Mouse (Mus musculus) forebrain, embryonic 16.5 days (tissue): Measurements from ENCODE around the gene Myo10. TPM values are rescaled to one million over a fixed set of nuclear protein-coding genes. Genes with fewer than 3 reads are reported as not detected.

Experiments
- ATAC-seq: fragments of 200-750 bp; cut with Nextera tagmentation; 2 replicates; pipeline ENCODE4 v1.8.0; 2017; ENCODE audit warnings: mild to moderate bottlenecking, moderate library complexity
- H3K27ac ChIP-seq: fragments of 300-500 bp; sonication (generic); 2 replicates; pipeline ENCODE4 v1.5.1; 2014; ENCODE audit warnings: low read length, control low read depth
- H3K27me3 ChIP-seq: fragments of 300-500 bp; sonication (generic); replicated peaks from 2 replicates; pipeline ENCODE4 v1.6.1; 2014; ENCODE audit warnings: low read length; ENCODE audit not compliant: control insufficient read depth, insufficient read depth
- H3K36me3 ChIP-seq: fragments of 300-500 bp; sonication (generic); 2 replicates; pipeline ENCODE4 v1.6.1; 2014; ENCODE audit not compliant: control insufficient read depth, insufficient read depth
- H3K4me1 ChIP-seq: fragments of 300-500 bp; sonication (generic); replicated peaks from 2 replicates; pipeline ENCODE4 v1.6.1; 2014; ENCODE audit warnings: low read length; ENCODE audit not compliant: control insufficient read depth, insufficient read depth
- H3K4me2 ChIP-seq: fragments of 300-500 bp; sonication (generic); 2 replicates; pipeline ENCODE4 v1.6.1; 2014; ENCODE audit warnings: mild to moderate bottlenecking, low read length, control low read depth
- H3K4me3 ChIP-seq: fragments of 300-500 bp; sonication (generic); replicated peaks from 2 replicates; pipeline ENCODE4 v1.5.1; 2014; ENCODE audit warnings: mild to moderate bottlenecking, low read length, control low read depth
- H3K9ac ChIP-seq: fragments of 300-500 bp; sonication (generic); replicated peaks from 2 replicates; pipeline ENCODE4 v1.6.1; 2014; ENCODE audit warnings: low read depth, low read length, control low read depth
- H3K9me3 ChIP-seq: fragments of 300-500 bp; sonication (generic); 2 replicates; pipeline ENCODE4 v1.6.1; 2016; ENCODE audit warnings: low read length; ENCODE audit not compliant: control insufficient read depth
- WGBS: fragments of 180-500 bp; shearing (Covaris S2); extraction: QIAGEN DNeasy Blood & Tissue Kit; methylation state at CpG from one replicate; pipeline ENCODE4 v1.1.7; 2014; 5-methylcytosine and 5-hydroxymethylcytosine counted together
- polyA plus RNA-seq: library from polyadenylated mRNA; unstranded; fragments of >200 nt; fragmentation: Nextera tagmentation; extraction: Ambion mirVana; gene quantifications from 2 replicates; pipeline ENCODE4 v1.2.1, GENCODE M21; 2015

Myo10 gene
- polyA plus RNA-seq, 1 experiment from 2014 or later: 38.4 TPM

GRCm38 (mm10) chr15:25736531-25736930 lies 114.2 kb downstream of the Myo10 start:
- H3K9ac ChIP-seq: no peak overlapping the region
- ATAC-seq: no peak
- whole genome bisulfite sequencing: 56% methylated on average over 6 of the region's 6 CpGs

GRCm38 (mm10) chr15:25740271-25740670 lies 117.9 kb downstream of the Myo10 start:
- Histone ChIP-seq H3K9ac (no peak overlapping the region), H3K36me3 (0 out of 2 replicates have a peak, but pooled peaks cover 2% of the 10 kb centered on the region), H3K4me3 (no peak overlapping the region), H3K9me3 (no peaks in the 10 kb centered on the region), H3K27me3 (no peaks in the 10 kb centered on the region), H3K4me2 (no peak overlapping the region), H3K27ac (0 out of 2 replicates have a peak overlapping the region, but pooled peaks have one; percentile 18), H3K4me1 (no peaks in the 10 kb centered on the region)
- no peak for ATAC-seq
- 43% methylated on average over 4 of the region's 4 CpGs for WGBS

More at GRCm38 (mm10) chr15:25736531-25736930, 114.2 kb downstream of the Myo10 start:
- no peaks in the 10 kb centered on the region for H3K27me3 ChIP-seq
- H3K36me3 ChIP-seq: 0 out of 2 replicates have a peak, but pooled peaks cover 2% of the 10 kb centered on the region
- no peaks in the 10 kb centered on the region for H3K9me3 ChIP-seq
- no peaks in the 10 kb centered on the region for H3K4me1 ChIP-seq
- H3K4me2 ChIP-seq: no peak overlapping the region
- H3K27ac ChIP-seq: no peak overlapping the region
- H3K4me3 ChIP-seq: no peak overlapping the region

DNA sequence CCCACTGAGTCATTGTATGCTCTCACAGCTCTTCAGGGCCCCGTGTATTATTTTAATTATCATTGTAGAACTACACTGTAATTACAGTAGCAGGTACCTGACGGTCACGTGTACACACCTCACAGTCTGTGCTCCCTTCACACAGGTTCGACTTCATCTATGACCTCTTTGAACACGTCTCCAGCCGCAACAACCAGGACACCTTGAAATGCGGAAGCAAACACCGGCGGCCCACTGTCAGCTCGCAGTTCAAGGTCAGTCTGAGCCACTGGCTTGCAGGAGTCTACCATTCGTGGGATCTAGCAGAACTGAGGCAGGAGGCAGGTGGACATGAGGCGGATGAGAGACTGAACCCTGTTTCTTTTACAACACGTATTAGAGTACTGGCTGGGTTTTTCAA lies 119.9 kb downstream of the Myo10 start:
- WGBS: 90% methylated on average over 13 of the region's 13 CpGs
- no peak overlapping the region for H3K27ac ChIP-seq
- no peak overlapping the region for H3K4me2 ChIP-seq
- no peak overlapping the region for H3K4me3 ChIP-seq
- no peaks in the 10 kb centered on the region for H3K9me3 ChIP-seq
- H3K9ac ChIP-seq: no peak overlapping the region
- H3K27me3 ChIP-seq: no peaks in the 10 kb centered on the region
- H3K4me1 ChIP-seq: no peaks in the 10 kb centered on the region
- no peak for ATAC-seq
- 0 out of 2 replicates have a peak, but pooled peaks cover 2% of the 10 kb centered on the region for H3K36me3 ChIP-seq

GRCm38 (mm10) chr15:25751510-25751909 lies 129.2 kb downstream of the Myo10 start:
- H3K4me3 ChIP-seq: no peak overlapping the region
- WGBS: 35% methylated on average over 11 of the region's 11 CpGs
- no peaks in the 10 kb centered on the region for H3K9me3 ChIP-seq
- H3K36me3 ChIP-seq: no peaks in the 10 kb centered on the region
- H3K27ac ChIP-seq: no peak overlapping the region
- no peaks in the 10 kb centered on the region for H3K27me3 ChIP-seq
- ATAC-seq: no peak
- H3K9ac ChIP-seq: no peak overlapping the region
- H3K4me2 ChIP-seq: no peak overlapping the region
- peaks cover 14% of the 10 kb centered on the region for H3K4me1 ChIP-seq

- 8% methylated on average over 1 of the region's 1 CpGs for WGBS
- H3K4me1 ChIP-seq: peaks cover 14% of the 10 kb centered on the region
- H3K27me3 ChIP-seq: no peaks in the 10 kb centered on the region
Measured at GRCm38 (mm10) chr15:25752597-25752996, 130.3 kb downstream of the Myo10 start.

GRCm38 (mm10) chr15:25753003-25753402 lies 130.7 kb downstream of the Myo10 start:
- peak; percentile 3 for ATAC-seq
- H3K4me2 ChIP-seq: peak overlapping the region; percentile 19
- peak overlapping the region; percentile 82 for H3K27ac ChIP-seq
- H3K9ac ChIP-seq: peak overlapping the region; percentile 7
- H3K36me3 ChIP-seq: no peaks in the 10 kb centered on the region
- H3K4me3 ChIP-seq: peak overlapping the region; percentile 24
- H3K9me3 ChIP-seq: no peaks in the 10 kb centered on the region
- peaks cover 17% of the 10 kb centered on the region for H3K4me1 ChIP-seq
- WGBS: 11% methylated on average over 9 of the region's 9 CpGs
- H3K27me3 ChIP-seq: no peaks in the 10 kb centered on the region

More at GRCm38 (mm10) chr15:25752597-25752996, 130.3 kb downstream of the Myo10 start:
- Histone ChIP-seq H3K27ac (peak overlapping the region; percentile 82), H3K4me2 (peak overlapping the region; percentile 19), H3K9me3 (no peaks in the 10 kb centered on the region), H3K4me3 (peak overlapping the region; percentile 24), H3K9ac (no peak overlapping the region), H3K36me3 (no peaks in the 10 kb centered on the region)
- ATAC-seq: peak; percentile 52

GRCm38 (mm10) chr15:25753878-25754277 lies 131.6 kb downstream of the Myo10 start:
- H3K27me3 ChIP-seq: no peaks in the 10 kb centered on the region
- H3K9ac ChIP-seq: peak overlapping the region; percentile 61
- peak; percentile 9; the same call in 1 of the 2 replicates for ATAC-seq

DNA sequence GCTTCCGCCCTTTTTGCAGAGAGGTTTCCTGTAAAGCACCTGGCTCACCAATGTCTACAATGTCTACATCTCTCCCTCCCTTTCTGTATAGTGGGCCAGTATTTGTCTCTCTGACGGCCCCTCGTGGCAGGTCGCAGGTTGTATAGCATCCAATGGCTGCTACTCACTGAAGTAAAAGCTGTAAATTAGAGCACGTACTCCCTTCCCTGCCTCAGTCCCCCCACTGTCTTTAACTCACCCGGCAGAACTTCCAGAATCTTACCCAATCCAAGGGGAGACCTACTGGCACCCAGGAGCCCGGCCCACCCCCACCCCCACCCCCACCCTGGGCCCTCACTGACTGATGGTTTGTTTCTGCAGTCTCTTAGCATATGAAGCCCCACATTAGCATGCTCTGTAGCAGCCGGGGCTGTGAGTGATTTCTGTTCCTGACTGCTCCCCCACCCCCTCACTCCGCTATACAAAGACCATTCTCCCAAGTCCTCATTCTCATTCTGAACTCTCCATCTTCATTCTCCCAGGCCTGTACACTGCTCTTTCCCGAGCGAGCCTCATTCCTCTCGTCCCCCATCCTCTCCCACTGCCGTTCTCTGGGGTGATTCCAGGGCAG lies 132.1 kb downstream of the Myo10 start:
- WGBS: 8% methylated on average over 13 of the region's 13 CpGs
- Histone ChIP-seq H3K27ac (peak overlapping the region; percentile 94), H3K27me3 (no peaks in the 10 kb centered on the region), H3K36me3 (no peaks in the 10 kb centered on the region), H3K9me3 (no peaks in the 10 kb centered on the region), H3K4me1 (peaks cover 31% of the 10 kb centered on the region), H3K4me3 (peak overlapping the region; percentile 40), H3K9ac (peak overlapping the region; percentile 61), H3K4me2 (peak overlapping the region; percentile 60)
- ATAC-seq: peak; percentile 90

More at GRCm38 (mm10) chr15:25753878-25754277, 131.6 kb downstream of the Myo10 start:
- H3K4me3 ChIP-seq: peak overlapping the region; percentile 40
- H3K9me3 ChIP-seq: no peaks in the 10 kb centered on the region
- peaks cover 26% of the 10 kb centered on the region for H3K4me1 ChIP-seq
- no peaks in the 10 kb centered on the region for H3K36me3 ChIP-seq
- peak overlapping the region; percentile 94 for H3K27ac ChIP-seq
- H3K4me2 ChIP-seq: peak overlapping the region; percentile 60

DNA sequence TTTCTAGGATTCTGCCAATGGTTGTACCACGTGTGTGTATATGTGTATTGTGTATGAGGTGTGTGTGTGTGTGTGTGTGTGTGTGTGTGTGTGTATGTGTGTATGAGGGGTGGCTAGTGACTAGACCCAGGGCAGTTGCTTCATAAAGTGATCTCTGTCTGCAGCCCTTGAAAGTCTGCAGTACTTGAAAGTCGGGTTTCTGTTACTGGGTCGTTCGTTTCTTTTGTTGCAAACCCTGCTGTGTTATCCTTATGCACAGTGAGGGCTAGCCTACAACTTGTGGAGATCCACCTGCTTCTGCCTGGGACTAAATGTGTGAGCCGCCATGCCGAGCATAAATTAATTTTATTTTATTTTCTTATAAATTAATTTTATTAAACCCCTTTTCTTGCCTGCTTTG lies 133.2 kb downstream of the Myo10 start:
- Histone ChIP-seq H3K4me3 (peak overlapping the region; percentile 40), H3K4me2 (peak overlapping the region; percentile 60), H3K27me3 (no peaks in the 10 kb centered on the region), H3K27ac (peak overlapping the region; percentile 94), H3K9me3 (no peaks in the 10 kb centered on the region), H3K9ac (no peak overlapping the region; the same call in 1 of the 2 replicates), H3K4me1 (peaks cover 42% of the 10 kb centered on the region), H3K36me3 (no peaks in the 10 kb centered on the region)
- WGBS: 36% methylated on average over 6 of the region's 6 CpGs
- no peak for ATAC-seq
